Mouse (Mus musculus) stomach, postnatal 0 days (tissue): ENCODE measurements around the gene Slc35a1.

Source experiments
- CTCF ChIP-seq: IDR thresholded peaks from 2 replicates; pipeline ENCODE4 v1.5.1; 2016; ENCODE audit warnings: antibody characterized with exemption, low read depth, mild to moderate bottlenecking, moderate library complexity
- EP300 ChIP-seq: optimal IDR thresholded peaks from 2 replicates; pipeline ENCODE3; 2016; ENCODE audit warnings: antibody characterized with exemption

- TF ChIP-seq CTCF (peak; percentile 65), EP300 (no peak)
Observed at GRCm38 (mm10) chr4:34701528-34701927, 14.3 kb upstream of the Slc35a1 start.
